Mouse (Mus musculus): Measurements from ENCODE around the gene Rell1. TPM values are rescaled to one million over a fixed set of nuclear protein-coding genes. Genes with fewer than 3 reads are reported as not detected.

Gene Rell1
- polyA plus RNA-seq, 1 experiment from 2014 or later: 16.6 TPM

DNA sequence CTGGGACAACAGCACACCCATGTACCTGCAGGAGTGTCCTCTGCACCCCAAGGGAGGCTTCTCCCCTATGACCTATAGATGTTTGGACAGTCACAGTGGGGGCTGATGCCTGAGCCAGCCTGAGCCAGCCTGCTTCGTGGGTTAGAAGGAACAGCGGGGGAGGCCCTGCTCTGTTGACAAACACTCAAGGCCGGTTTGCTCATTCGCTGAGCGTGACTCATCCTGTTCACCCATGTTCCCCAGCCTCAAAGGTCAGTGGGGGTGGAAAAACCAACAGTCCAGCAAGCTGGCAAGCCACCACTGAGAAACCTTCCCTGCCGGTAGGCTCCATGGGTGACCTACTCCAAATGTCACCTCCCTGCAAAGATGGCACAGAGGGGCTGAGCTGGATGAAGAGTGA, 32.0 kb downstream of the Rell1 start:
- 46% methylated on average over 6 of the region's 6 CpGs for WGBS
- peaks cover 19% of the 10 kb centered on the region for H3K36me3 ChIP-seq (ENCODE audit: insufficient read depth)
- H3K4me1 ChIP-seq (ENCODE audit: insufficient read depth): no peaks in the 10 kb centered on the region
- H3K4me3 ChIP-seq (ENCODE audit: low read depth, low read length): no peak overlapping the region
- H3K27me3 ChIP-seq (ENCODE audit: insufficient read depth, low read length): no peaks in the 10 kb centered on the region
- no peaks in the 10 kb centered on the region for H3K9me3 ChIP-seq (ENCODE audit: low read depth, low read length)
- DNase-seq (no peak), ATAC-seq (ENCODE audit: insufficient read depth) (no peak)
- TF ChIP-seq CTCF (IDR thresholded peaks at IDR 0.05; ENCODE audit: low read depth): no peak
- H3K27ac ChIP-seq (ENCODE audit: low read depth): no peak overlapping the region
- no peak overlapping the region for H3K4me2 ChIP-seq
- H3K9ac ChIP-seq: no peak overlapping the region

DNA sequence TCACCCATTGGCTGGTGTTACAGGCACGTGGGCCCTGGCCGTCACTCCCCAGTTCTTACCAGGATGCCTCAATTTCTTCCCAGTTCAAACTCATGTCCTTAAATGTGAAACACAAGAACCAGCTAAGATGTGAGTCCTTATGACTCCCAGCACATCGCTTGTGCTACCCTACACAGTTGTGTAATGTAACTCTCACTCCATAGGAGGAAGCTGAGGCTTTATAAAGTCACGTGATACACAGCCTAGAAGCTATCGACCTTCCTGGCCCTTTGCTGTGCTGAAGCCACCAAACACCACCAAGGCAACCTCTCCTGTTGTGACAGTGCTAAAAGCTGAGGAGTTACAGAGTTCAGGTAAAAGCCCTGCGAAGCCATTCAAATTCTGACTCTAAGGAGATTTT, 33.1 kb downstream of the Rell1 start:
- no peak for TF ChIP-seq CTCF (IDR thresholded peaks at IDR 0.05; ENCODE audit: low read depth)
- Histone ChIP-seq H3K36me3 (ENCODE audit: insufficient read depth) (peaks cover 19% of the 10 kb centered on the region), H3K27me3 (ENCODE audit: insufficient read depth, low read length) (no peaks in the 10 kb centered on the region), H3K4me3 (ENCODE audit: low read depth, low read length) (no peak overlapping the region), H3K27ac (ENCODE audit: low read depth) (no peak overlapping the region), H3K9ac (no peak overlapping the region), H3K4me1 (ENCODE audit: insufficient read depth) (no peaks in the 10 kb centered on the region), H3K9me3 (ENCODE audit: low read depth, low read length) (no peaks in the 10 kb centered on the region), H3K4me2 (no peak overlapping the region)
- DNase-seq (no peak), ATAC-seq (ENCODE audit: insufficient read depth) (no peak)
- 81% methylated on average over 6 of the region's 6 CpGs for WGBS

DNA sequence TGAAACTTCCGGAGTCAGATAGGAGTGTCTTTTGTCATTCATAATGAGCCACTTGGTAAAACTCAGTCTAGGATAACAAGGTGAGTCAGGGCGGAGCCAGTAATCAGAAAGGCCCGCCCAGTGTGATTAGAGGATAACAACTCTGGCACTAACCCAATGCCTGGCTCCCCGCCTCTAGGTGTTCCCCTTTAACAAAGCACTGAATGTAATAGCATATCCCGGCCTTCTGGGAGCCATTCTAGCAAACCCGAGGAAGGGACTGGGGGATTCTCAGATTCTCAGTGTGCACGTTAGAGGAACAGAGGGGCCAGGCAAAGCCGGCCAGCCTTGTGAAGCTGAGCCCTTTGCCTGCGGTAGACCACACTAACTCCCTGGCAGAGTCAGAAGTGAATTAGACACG, 35.9 kb downstream of the Rell1 start:
- ATAC-seq (ENCODE audit: insufficient read depth) (peak; percentile 35; the same call in 1 of the 2 replicates), DNase-seq (peak; percentile 36)
- no peak for TF ChIP-seq CTCF (IDR thresholded peaks at IDR 0.05; ENCODE audit: low read depth)
- Histone ChIP-seq H3K9me3 (ENCODE audit: low read depth, low read length) (no peaks in the 10 kb centered on the region), H3K4me1 (ENCODE audit: insufficient read depth) (no peaks in the 10 kb centered on the region), H3K9ac (no peak overlapping the region), H3K27ac (ENCODE audit: low read depth) (no peak overlapping the region), H3K27me3 (ENCODE audit: insufficient read depth, low read length) (no peaks in the 10 kb centered on the region), H3K4me2 (no peak overlapping the region), H3K36me3 (ENCODE audit: insufficient read depth) (peaks cover 19% of the 10 kb centered on the region), H3K4me3 (ENCODE audit: low read depth, low read length) (no peak overlapping the region)
- 54% methylated on average over 10 of the region's 10 CpGs for WGBS

DNA sequence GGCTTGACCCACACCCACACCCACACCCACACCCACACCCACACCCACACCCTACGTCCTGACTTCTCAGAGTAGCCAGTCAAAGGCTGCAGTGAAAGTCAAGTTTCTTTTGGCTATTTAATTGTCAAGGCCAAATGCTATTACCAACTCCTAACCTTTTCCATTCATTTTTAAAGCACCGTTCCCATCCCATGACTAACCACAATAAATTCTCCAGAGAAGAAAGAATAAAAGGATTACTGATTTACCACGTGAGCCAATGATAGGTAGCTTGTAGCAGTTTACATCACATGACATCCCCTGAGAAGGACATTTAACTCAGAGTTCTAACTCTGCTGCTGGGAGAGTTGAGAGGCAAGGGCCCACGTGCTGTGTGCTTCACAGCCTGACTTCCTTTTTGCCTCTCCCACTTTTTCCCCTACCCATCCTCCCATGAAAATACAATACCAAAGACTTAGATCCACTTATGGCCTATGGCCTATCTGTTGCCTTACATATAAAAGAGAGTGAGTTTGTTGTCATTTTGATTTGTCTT, 37.8 kb downstream of the Rell1 start:
- no peak for DNase-seq
- ATAC-seq (ENCODE audit: insufficient read depth): no peak
- no peak overlapping the region for H3K9ac ChIP-seq
- no peaks in the 10 kb centered on the region for H3K9me3 ChIP-seq (ENCODE audit: low read depth, low read length)
- no peaks in the 10 kb centered on the region for H3K27me3 ChIP-seq (ENCODE audit: insufficient read depth, low read length)
- peaks cover 21% of the 10 kb centered on the region for H3K36me3 ChIP-seq (ENCODE audit: insufficient read depth)
- WGBS: 73% methylated on average over 4 of the region's 4 CpGs
- H3K27ac ChIP-seq (ENCODE audit: low read depth): no peak overlapping the region
- no peak overlapping the region for H3K4me3 ChIP-seq (ENCODE audit: low read depth, low read length)
- no peak overlapping the region for H3K4me2 ChIP-seq
- TF ChIP-seq CTCF (IDR thresholded peaks at IDR 0.05; ENCODE audit: low read depth): no peak
- H3K4me1 ChIP-seq (ENCODE audit: insufficient read depth): no peaks in the 10 kb centered on the region

DNA sequence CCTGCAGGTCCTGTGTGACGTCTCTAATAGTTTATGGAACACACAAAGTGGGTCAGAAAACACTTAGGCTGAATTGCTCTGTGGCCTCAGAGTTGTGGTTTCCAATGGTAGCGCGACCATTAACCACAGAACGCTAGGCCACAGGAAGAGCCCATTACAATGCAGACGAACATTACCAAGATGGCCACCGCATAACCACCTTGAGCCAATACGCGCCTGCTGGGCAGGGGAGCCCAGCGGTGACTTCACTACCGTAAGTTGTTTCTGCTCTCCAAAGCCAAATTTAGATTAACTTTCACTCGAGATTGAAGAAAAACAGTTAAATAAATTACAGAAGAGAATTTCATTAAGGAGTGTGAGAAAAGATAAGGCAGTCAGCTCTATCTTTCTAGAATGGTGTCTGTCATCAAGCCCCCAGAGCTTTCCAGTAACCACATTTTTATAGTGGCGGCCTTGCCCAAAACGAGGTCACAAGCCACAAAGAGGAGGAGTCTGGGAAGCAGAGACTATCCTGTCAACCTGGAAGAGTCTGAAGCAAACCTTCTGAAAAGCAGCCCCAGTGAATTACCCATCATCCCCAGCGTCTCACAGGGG, 43.6 kb downstream of the Rell1 start:
- no peaks in the 10 kb centered on the region for H3K9me3 ChIP-seq (ENCODE audit: low read depth, low read length)

DNA sequence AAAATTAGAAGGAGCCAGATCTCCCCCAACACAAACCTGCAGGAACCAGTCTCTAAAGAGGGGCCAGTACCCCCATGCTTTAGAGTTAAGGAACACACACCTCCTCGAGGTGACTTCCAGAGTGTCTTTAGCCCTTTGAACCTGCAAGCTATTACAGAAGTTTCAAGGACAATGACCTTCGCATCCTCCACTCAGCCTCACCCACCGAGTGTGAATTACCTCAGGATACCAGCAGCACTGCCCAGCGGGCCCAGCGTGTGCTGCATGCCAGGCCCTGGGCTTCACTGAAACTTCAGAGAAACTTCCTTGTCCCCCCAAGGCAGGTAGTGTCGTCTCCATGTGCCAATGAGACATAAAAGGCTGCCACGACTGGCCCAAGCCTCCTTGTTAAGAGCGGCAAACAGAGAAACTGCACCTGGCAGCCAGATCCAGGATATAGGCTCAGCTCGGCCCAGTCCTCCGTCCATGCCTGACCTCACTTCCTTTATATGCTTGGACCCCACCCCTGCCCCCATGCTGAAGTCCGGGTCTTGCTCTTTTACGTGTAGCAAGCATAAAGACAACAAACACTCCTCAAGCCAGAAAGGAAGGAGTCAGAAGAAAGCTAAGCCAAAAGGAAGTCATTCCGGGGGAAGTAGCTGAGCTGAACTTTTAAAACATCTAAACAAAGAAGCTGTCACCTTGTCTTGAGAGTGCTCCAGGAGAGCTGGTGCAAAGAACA, 45.2 kb downstream of the Rell1 start:
- Histone ChIP-seq H3K4me3 (ENCODE audit: low read depth, low read length) (no peak overlapping the region), H3K27ac (ENCODE audit: low read depth) (no peak overlapping the region), H3K27me3 (ENCODE audit: insufficient read depth, low read length) (no peaks in the 10 kb centered on the region), H3K4me2 (no peak overlapping the region), H3K4me1 (ENCODE audit: insufficient read depth) (no peaks in the 10 kb centered on the region), H3K36me3 (ENCODE audit: insufficient read depth) (peaks cover 31% of the 10 kb centered on the region), H3K9me3 (ENCODE audit: low read depth, low read length) (no peaks in the 10 kb centered on the region), H3K9ac (no peak overlapping the region)
- WGBS: 63% methylated on average over 13 of the region's 13 CpGs
- DNase-seq (peak; percentile 19), ATAC-seq (ENCODE audit: insufficient read depth) (no peak)
- TF ChIP-seq CTCF (IDR thresholded peaks at IDR 0.05; ENCODE audit: low read depth): no peak

More for the DNA sequence above, 43.6 kb downstream of the Rell1 start:
- no peak overlapping the region for H3K27ac ChIP-seq (ENCODE audit: low read depth)
- H3K27me3 ChIP-seq (ENCODE audit: insufficient read depth, low read length): no peaks in the 10 kb centered on the region
- DNase-seq: no peak
- TF ChIP-seq CTCF (IDR thresholded peaks at IDR 0.05; ENCODE audit: low read depth): no peak
- H3K36me3 ChIP-seq (ENCODE audit: insufficient read depth): peaks cover 31% of the 10 kb centered on the region
- H3K4me1 ChIP-seq (ENCODE audit: insufficient read depth): no peaks in the 10 kb centered on the region
- no peak overlapping the region for H3K4me2 ChIP-seq
- ATAC-seq (ENCODE audit: insufficient read depth): no peak
- WGBS: 87% methylated on average over 14 of the region's 14 CpGs
- H3K4me3 ChIP-seq (ENCODE audit: low read depth, low read length): no peak overlapping the region
- no peak overlapping the region for H3K9ac ChIP-seq

DNA sequence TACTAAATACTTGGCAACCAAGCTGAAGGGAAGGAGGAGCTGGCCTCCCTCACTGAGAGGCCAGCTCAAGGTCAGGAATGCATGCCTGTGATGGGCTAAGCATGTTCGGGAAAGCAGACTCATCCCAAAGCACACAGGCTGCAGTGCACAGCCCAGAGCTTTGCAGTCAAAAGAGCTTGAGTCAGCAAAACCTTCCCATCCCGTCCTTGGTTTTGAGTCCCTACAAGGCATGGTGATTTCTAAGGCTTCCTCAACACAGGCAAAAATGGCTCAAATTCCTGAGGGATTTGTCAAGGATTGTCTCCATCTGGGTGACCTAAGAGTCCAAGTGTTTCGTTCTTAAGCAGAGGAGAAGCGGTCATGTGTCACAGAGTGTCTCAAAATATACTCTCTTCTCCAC, 50.5 kb downstream of the Rell1 start:
- peak; percentile 73; the same call in 1 of the 2 replicates for ATAC-seq (ENCODE audit: insufficient read depth)

More for the DNA sequence above, 50.5 kb downstream of the Rell1 start:
- no peak overlapping the region for H3K4me3 ChIP-seq (ENCODE audit: low read depth, low read length)
- TF ChIP-seq CTCF (IDR thresholded peaks at IDR 0.05; ENCODE audit: low read depth): no peak
- H3K27me3 ChIP-seq (ENCODE audit: insufficient read depth, low read length): no peaks in the 10 kb centered on the region
- H3K4me1 ChIP-seq (ENCODE audit: insufficient read depth): no peaks in the 10 kb centered on the region
- H3K9me3 ChIP-seq (ENCODE audit: low read depth, low read length): no peaks in the 10 kb centered on the region
- WGBS: 49% methylated on average over 4 of the region's 4 CpGs
- H3K4me2 ChIP-seq: no peak overlapping the region
- H3K27ac ChIP-seq (ENCODE audit: low read depth): no peak overlapping the region
- DNase-seq: peak; percentile 61
- H3K9ac ChIP-seq: no peak overlapping the region
- H3K36me3 ChIP-seq (ENCODE audit: insufficient read depth): peaks cover 8% of the 10 kb centered on the region; the same call in 1 of the 2 replicates
